Mouse (Mus musculus) stomach, postnatal 0 days (tissue): Measurements from ENCODE around the gene Nos3.

Experiments
- CTCF ChIP-seq: IDR thresholded peaks from 2 replicates; pipeline ENCODE4 v1.5.1; 2016; ENCODE audit warnings: antibody characterized with exemption, low read depth, mild to moderate bottlenecking, moderate library complexity
- EP300 ChIP-seq: optimal IDR thresholded peaks from 2 replicates; pipeline ENCODE3; 2016; ENCODE audit warnings: antibody characterized with exemption

DNA sequence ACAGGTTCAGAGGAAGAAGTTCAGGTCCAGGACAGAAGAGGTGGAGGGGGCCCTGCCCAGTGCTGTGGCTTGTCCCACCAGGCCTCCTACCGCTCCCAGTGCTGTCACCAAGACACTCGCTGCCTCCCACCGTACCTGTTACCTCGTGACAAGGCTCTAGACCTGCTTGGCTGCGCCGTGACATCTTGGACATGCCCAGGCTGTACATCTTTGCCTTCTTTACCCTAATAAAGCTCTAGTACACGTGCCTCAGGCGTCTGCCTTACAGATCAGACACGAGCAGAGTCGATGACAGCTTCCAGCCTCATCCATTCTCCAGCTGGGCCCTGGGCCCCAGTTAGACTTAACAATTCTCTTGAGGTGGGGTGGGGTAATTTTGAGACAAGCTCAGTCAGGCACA lies 53.0 kb downstream of the Nos3 start:
- TF ChIP-seq CTCF (no peak), EP300 (no peak)
